Comparison of ENCODE assay signal across 1 mouse cellular context in the genomic region with DNA sequence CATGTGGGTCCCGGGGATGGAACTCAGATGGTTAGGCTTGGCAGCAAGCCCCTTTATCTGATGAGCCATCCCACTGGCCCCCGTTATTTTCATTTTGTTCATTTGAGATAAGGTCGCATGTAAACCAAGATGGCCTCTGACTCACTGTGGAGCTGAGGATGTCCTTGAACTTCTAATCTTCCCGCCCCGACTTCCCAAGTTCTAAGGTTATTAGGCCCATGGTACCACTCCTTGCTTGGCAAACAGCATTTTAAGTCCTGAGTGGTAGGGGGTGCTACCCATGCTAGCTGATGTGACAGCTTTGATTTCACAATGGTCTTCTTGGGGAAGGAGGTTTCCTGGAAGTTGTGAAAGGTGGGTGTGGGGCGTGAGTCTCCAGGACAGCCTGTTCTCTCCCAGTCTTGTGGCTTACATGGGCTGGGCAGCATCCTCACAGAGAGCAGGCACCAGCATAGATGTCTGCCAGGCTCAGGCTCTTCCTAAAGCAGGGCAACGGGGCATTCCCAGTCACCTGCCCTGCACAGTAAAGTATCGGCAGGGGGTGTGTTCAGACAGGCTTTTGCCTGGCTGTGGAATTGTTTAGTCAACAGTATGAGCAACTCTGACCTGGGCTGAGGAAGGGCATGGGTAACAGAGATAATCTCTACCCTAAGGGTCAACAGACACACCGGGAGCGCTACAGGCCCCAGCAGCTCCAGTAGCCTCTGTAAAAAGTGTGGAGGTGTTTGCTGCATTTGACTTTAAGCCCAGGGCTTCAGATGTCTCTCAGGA.
TF ChIP-seq lines count a peak whose summit lies in the region.

No protein-coding gene starts in this region.

TF ChIP-seq in MEL, 35 proteins besides CTCF, POLR2A, EP300 and RAD21 (continued from another document):
- no peak for TF ChIP-seq CHD1 (IDR thresholded peaks at IDR 0.05; ENCODE audit: low read depth, low read length)
- no peak for TF ChIP-seq MEF2A (IDR thresholded peaks at IDR 0.05; ENCODE audit: extremely low read depth, insufficient replicate concordance, low read depth, low read length, poor library complexity, severe bottlenecking)
- no peak for TF ChIP-seq TBP (IDR thresholded peaks at IDR 0.05; ENCODE audit: low read depth, low read length)
- TF ChIP-seq MYC (IDR thresholded peaks at IDR 0.05; ENCODE audit: low read depth, low read length): no peak
- no peak for TF ChIP-seq MYB (IDR thresholded peaks at IDR 0.05; ENCODE audit: low read depth, low read length)
- no peak for TF ChIP-seq MAX (IDR thresholded peaks at IDR 0.05; ENCODE audit: low read length)
- TF ChIP-seq CHD2 (IDR thresholded peaks at IDR 0.05; ENCODE audit: low read length): no peak
- TF ChIP-seq ZNF384 (IDR thresholded peaks at IDR 0.05; ENCODE audit: low read depth, low read length): no peak
- TF ChIP-seq GATA1 (IDR thresholded peaks at IDR 0.05; ENCODE audit: low read depth, low read length): peak; percentile 85
- TF ChIP-seq ETS1 (IDR thresholded peaks at IDR 0.05; ENCODE audit: low read depth, low read length): peak; percentile 60; the same call in 1 of the 2 replicates
- TF ChIP-seq SMC3 (IDR thresholded peaks at IDR 0.05; ENCODE audit: low read depth, low read length): no peak
- TF ChIP-seq USF2 (IDR thresholded peaks at IDR 0.05; ENCODE audit: borderline replicate concordance in 1 of 2, insufficient read depth in 1 of 2, low read depth in 1 of 2, low read length in 2 of 2): no peak
- TF ChIP-seq BHLHE40 (IDR thresholded peaks at IDR 0.05; ENCODE audit: borderline replicate concordance, low read depth, low read length): no peak
